Mouse (Mus musculus): ENCODE data around the gene Marc1.

The Marc1 gene

GRCm38 (mm10) chr1:184762941-184763340, 48.2 kb downstream of the Marc1 start:
- no peak for DNase-seq (ENCODE audit: low read depth, low spot score)

DNA sequence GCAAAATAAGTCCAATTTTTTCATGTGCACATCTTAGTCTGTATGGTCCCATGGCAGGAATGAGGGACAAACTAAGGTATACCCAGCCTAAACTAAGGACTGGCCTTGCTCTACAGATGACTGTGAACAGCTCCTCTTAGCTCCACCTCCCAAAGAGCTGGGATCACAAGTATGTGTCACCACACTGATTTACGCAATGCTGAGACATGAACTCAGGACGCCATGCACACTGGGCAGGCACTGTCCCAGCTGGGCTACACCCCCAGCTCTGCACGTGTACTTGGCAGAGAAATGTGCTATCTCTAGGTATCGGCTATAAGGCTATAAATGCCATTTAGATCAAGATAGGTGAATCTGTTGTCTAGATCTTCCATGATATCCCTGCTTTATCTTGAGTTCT, 49.1 kb downstream of the Marc1 start:
- DNase-seq (ENCODE audit: low read depth, low spot score) = no peak

DNA sequence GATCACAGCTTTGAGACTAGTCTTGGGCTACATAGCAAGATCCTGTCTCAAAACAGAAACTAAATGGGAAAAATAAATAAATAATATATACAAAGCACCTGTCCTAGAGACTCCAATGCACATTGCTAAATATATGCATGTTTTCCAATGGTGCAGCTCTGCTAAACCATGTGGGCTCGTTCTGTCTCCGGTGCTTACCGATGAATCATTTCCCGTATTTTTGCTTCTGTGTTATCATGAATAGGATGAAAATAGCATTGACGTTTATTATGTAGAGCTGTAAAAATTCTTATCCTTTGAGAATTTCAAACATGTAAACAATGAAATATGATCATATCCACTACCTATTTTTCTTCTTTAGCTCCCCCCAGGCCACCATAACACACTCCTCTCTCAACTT, 58.4 kb downstream of the Marc1 start:
- no peak for DNase-seq (ENCODE audit: low read depth, low spot score)

- DNase-seq (ENCODE audit: low read depth, low spot score) = no peak
Observed at GRCm38 (mm10) chr1:184750114-184750664, 60.9 kb downstream of the Marc1 start.

DNA sequence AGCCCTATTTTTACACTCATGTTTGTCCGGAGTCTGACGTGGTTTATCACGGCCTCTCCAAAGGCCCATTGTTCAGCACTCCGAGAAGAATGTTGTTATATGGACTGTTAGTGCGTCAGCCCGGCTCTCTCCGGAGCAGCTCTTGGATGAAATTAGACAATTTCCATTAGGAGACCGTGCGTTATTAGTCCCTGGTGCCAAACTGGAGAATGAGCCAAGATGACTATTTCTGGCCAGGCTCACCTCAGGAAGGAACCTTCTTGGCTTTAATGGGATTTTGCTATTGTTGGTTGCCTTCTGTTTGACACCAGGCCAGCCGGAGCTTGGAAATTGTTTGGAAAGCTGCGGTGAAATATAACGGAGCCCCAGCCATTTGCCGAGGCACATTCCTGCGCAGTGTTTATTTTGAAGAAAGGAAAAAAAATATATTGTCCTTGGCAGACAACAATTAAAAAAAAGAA, 62.4 kb downstream of the Marc1 start:
- no peak for DNase-seq (ENCODE audit: low read depth, low spot score)

DNA sequence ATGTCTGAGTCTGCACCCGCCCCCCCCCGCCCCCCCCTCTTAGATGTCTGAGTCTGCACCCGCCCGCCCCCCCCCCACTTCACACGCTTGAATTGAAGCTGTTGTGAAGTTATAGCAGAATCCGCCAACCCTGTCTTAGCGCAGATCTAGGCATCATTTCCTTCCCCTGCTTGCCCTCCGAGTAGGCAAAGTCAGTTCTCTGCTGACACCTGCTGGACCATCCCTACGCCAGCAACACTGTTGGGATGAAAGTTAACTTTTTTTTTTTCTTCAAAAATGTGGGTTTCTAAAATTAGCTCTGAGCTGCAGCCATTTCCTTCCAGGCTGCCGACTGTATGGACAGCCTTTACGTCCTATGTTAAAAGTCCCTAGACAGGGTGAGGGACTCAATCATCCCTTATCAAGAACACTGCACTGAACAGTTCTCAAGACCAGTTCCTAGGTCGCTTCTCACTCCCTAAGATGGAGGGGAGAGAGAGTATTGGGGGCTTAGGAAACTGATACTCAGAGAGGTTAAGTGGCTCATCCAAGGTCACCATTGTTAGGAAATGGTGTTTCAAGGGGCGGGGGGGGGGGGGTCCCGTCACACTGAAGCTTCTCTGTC, 73.1 kb downstream of the Marc1 start:
- no peak for DNase-seq (ENCODE audit: low read depth, low spot score)

DNA sequence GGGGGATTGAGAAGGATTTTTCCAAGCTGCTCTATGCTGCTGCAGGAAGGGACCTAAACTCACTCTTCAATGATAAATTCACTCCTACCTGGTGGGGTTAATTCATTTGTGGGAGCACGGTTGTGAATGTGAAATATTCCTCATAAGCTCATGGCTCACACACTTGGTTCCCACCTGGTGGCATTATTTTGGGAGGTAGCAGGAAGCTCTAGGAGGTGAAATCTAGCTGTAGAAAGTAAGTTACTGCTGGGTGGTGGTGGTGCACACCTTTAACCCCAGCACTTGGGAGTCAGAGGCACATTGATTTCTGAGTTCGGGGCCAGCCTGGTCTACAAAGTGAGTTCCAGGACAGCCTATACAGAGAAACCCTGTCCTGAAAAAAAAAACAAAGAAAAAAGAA, 73.9 kb downstream of the Marc1 start:
- DNase-seq (ENCODE audit: low read depth, low spot score) = no peak

Data from telencephalon, adult 2 months (tissue).